Mouse (Mus musculus) embryonic fibroblast, embryonic 13.5 days (primary cell): Measurements from ENCODE around the gene Hdac7.

Experiments
- CTCF ChIP-seq: IDR thresholded peaks from 2 replicates; pipeline ENCODE4 v1.5.1; 2011; ENCODE audit warnings: mild to moderate bottlenecking, control low read depth, low read length, moderate library complexity, borderline replicate concordance; ENCODE audit not compliant: insufficient read depth
- POLR2A ChIP-seq: IDR thresholded peaks from 2 replicates; pipeline ENCODE4 v1.6.1; 2011; ENCODE audit warnings: low read depth, mild to moderate bottlenecking, control low read depth, low read length, moderate library complexity

DNA sequence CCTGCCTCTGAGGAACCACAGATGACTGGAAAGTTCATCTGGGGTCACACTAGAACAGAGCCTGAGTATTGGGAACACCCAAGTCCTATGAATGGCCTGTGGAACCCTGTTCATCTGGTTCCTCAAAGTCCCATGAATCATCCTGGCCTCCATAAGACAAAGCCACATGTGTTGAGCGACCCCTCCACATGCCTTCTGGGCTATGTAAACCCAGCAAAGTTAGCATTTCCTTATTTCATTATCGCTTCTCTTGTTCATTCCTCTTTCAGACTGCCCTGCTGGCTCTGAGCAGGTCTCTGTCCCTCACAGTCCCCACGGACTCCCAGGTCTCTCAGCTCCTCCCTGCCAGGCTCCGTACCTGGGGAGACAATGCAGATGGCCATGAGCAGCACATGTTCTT is 14.1 kb upstream of the Hdac7 start:
- no peak for TF ChIP-seq CTCF
- no peak for TF ChIP-seq POLR2A
